Mouse (Mus musculus): ENCODE data around the gene Dock8. TPM values are rescaled to one million over a fixed set of nuclear protein-coding genes. Genes with fewer than 3 reads are reported as not detected.

The Dock8 gene
- total and polyA plus RNA-seq, 3 experiments = 16.1 to 30.1 TPM; not detected in 1

DNA sequence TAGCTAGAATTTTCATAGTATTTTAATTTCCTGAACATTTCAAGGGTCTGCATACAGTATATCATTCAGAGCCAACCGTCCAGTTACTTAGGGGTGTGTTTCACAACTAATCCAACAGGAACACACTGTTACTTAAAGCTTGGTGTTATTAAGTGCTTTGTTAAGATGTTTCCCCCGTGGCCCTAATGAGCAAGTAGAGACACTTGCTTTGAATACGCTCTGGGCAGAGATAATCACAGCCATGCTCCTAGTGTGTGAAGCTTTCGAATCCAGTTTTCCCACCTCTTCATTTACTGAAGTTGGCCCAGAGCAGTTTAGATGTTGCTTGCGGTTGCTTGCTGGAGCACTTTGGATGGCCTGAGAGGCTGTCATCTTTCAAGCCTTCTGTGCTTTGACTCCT, 80.8 kb downstream of the Dock8 start:
- no peaks in the 10 kb centered on the region for H3K79me2 ChIP-seq (ENCODE audit: control insufficient read depth, insufficient read depth, low read length, poor library complexity)
- H3K36me3 ChIP-seq (ENCODE audit: control insufficient read depth in 1 of 2, insufficient read depth in 2 of 2, low read length in 2 of 2) = peaks cover 0 to 14% of the 10 kb centered on the region in 2 experiments; a peak in 2 of 4 replicates
- no peaks in the 10 kb centered on the region for H3K4me1 ChIP-seq (ENCODE audit: control insufficient read depth in 1 of 2, insufficient read depth in 2 of 2, low read length in 2 of 2)
- H3K27ac ChIP-seq (ENCODE audit: control insufficient read depth, low read depth, low read length) = no peak overlapping the region
- no peak overlapping the region for H3K4me3 ChIP-seq (ENCODE audit: control insufficient read depth in 1 of 2, insufficient read depth in 1 of 2, low read depth in 2 of 2, low read length in 2 of 2)
- no peak for TF ChIP-seq CHD2 (IDR thresholded peaks at IDR 0.05; ENCODE audit: low read length)
- TF ChIP-seq CTCF (IDR thresholded peaks at IDR 0.05 in 2 of 3, conservative IDR thresholded peaks at IDR 0.05 in 1 of 3; ENCODE audit: control insufficient read depth in 1 of 3, insufficient read depth in 1 of 3, low read depth in 2 of 3, low read length in 3 of 3, poor library complexity in 1 of 3, severe bottlenecking in 1 of 3) = no peak
- no peak for TF ChIP-seq ZC3H11A (IDR thresholded peaks at IDR 0.05; ENCODE audit: low read depth, low read length)
- no peak for TF ChIP-seq MEF2A (IDR thresholded peaks at IDR 0.05; ENCODE audit: extremely low read depth, insufficient replicate concordance, low read depth, low read length, poor library complexity, severe bottlenecking)
- TF ChIP-seq RAD21 (IDR thresholded peaks at IDR 0.05; ENCODE audit: low read depth, low read length) = no peak
- no peak for TF ChIP-seq GATA1 (IDR thresholded peaks at IDR 0.05; ENCODE audit: low read depth, low read length)
- TF ChIP-seq MXI1 (IDR thresholded peaks at IDR 0.05; ENCODE audit: low read depth, low read length) = no peak
- TF ChIP-seq BHLHE40 (IDR thresholded peaks at IDR 0.05; ENCODE audit: borderline replicate concordance, low read depth, low read length) = no peak
- no peak for TF ChIP-seq GABPA (IDR thresholded peaks at IDR 0.05; ENCODE audit: low read depth, low read length)
- DNase-seq (ENCODE audit: low read depth, low spot score) = no peak
- H3K27me3 ChIP-seq (ENCODE audit: control insufficient read depth in 1 of 2, insufficient read depth in 2 of 2, low read length in 2 of 2) = no peaks in the 10 kb centered on the region
- H3K9ac ChIP-seq (ENCODE audit: control insufficient read depth, low read depth, low read length, poor library complexity, severe bottlenecking) = no peak overlapping the region
- no peaks in the 10 kb centered on the region for H3K9me3 ChIP-seq (replicated peaks; ENCODE audit: insufficient read depth, low read length)

DNA sequence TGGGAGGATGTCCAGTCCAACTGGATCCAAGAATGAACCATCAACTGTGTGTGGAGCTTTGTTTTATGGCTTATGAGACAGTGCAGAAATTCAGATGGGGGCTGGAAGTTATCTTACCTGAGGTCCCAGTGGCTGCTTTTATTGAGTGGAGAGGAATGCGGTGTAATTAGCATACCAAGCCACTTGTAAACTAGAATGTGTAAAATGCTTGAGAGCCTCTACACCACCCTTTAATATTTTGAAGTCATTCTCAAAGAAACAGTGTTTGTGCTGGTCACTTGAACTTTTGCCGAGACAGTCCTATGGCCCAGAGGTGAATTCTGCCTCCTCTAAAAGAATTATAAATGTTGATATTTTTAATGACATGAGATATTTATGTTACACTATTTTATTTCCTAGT, 83.5 kb downstream of the Dock8 start:
- TF ChIP-seq MYB (IDR thresholded peaks at IDR 0.05; ENCODE audit: low read depth, low read length) (no peak), SMC3 (IDR thresholded peaks at IDR 0.05; ENCODE audit: low read depth, low read length) (no peak), ELF1 (IDR thresholded peaks at IDR 0.05; ENCODE audit: low read depth, low read length) (no peak), ETS1 (IDR thresholded peaks at IDR 0.05; ENCODE audit: low read depth, low read length) (no peak), GATA1 (IDR thresholded peaks at IDR 0.05; ENCODE audit: low read depth, low read length) (no peak), TAL1 (IDR thresholded peaks at IDR 0.05; ENCODE audit: low read length) (no peak), MYC (IDR thresholded peaks at IDR 0.05; ENCODE audit: low read depth, low read length) (no peak), USF2 (IDR thresholded peaks at IDR 0.05; ENCODE audit: borderline replicate concordance in 1 of 2, insufficient read depth in 1 of 2, low read depth in 1 of 2, low read length in 2 of 2) (no peak), HCFC1 (IDR thresholded peaks at IDR 0.05; ENCODE audit: low read depth, low read length) (no peak), MAX (IDR thresholded peaks at IDR 0.05; ENCODE audit: low read length) (no peak), GABPA (IDR thresholded peaks at IDR 0.05; ENCODE audit: low read depth, low read length) (no peak), RAD21 (IDR thresholded peaks at IDR 0.05; ENCODE audit: low read depth, low read length) (no peak)
- Histone ChIP-seq H3K79me2 (ENCODE audit: control insufficient read depth, insufficient read depth, low read length, poor library complexity) (no peaks in the 10 kb centered on the region), H3K36me3 (ENCODE audit: control insufficient read depth in 1 of 2, insufficient read depth in 2 of 2, low read length in 2 of 2) (peaks cover 0 to 19% of the 10 kb centered on the region in 2 experiments; a peak in 2 of 4 replicates)

More for the DNA sequence above, 83.5 kb downstream of the Dock8 start:
- Histone ChIP-seq H3K4me3 (ENCODE audit: control insufficient read depth in 1 of 2, insufficient read depth in 1 of 2, low read depth in 2 of 2, low read length in 2 of 2) (no peak overlapping the region), H3K9me3 (replicated peaks; ENCODE audit: insufficient read depth, low read length) (no peaks in the 10 kb centered on the region), H3K27ac (ENCODE audit: control insufficient read depth, low read depth, low read length) (no peak overlapping the region), H3K27me3 (ENCODE audit: control insufficient read depth in 1 of 2, insufficient read depth in 2 of 2, low read length in 2 of 2) (no peaks in the 10 kb centered on the region), H3K4me1 (ENCODE audit: control insufficient read depth in 1 of 2, insufficient read depth in 2 of 2, low read length in 2 of 2) (no peaks in the 10 kb centered on the region), H3K9ac (ENCODE audit: control insufficient read depth, low read depth, low read length, poor library complexity, severe bottlenecking) (no peak overlapping the region)
- DNase-seq (ENCODE audit: low read depth, low spot score) = no peak

Measured in MEL (cell line).